Mouse (Mus musculus): ENCODE data around the gene Itprid1.

- TF ChIP-seq CTCF (IDR thresholded peaks at IDR 0.05; ENCODE audit: borderline replicate concordance, insufficient read depth, low read length) (no peak), POLR2A (IDR thresholded peaks at IDR 0.05; ENCODE audit: low read depth, low read length) (no peak)
Measured at GRCm38 (mm10) chr6:56008711-56009110, 172.0 kb downstream of the Itprid1 start.

All from embryonic fibroblast, embryonic 13.5 days (primary cell).